Mouse (Mus musculus) mammary gland, adult 2 months (tissue): ENCODE measurements around the gene Olfr1281. TPM values are rescaled to one million over a fixed set of nuclear protein-coding genes. Genes with fewer than 3 reads are reported as not detected.

Experiments
- polyA plus RNA-seq: library from polyadenylated mRNA; depleted of rRNA; stranded (reverse); fragments of >200 nt; gene quantifications from 2 replicates; pipeline ENCODE4 v1.2.3, GENCODE M21; 2012; ENCODE audit warnings: low replicate concordance; rRNA removed

The Olfr1281 gene
- not detected in 2 replicates for polyA plus RNA-seq

DNA sequence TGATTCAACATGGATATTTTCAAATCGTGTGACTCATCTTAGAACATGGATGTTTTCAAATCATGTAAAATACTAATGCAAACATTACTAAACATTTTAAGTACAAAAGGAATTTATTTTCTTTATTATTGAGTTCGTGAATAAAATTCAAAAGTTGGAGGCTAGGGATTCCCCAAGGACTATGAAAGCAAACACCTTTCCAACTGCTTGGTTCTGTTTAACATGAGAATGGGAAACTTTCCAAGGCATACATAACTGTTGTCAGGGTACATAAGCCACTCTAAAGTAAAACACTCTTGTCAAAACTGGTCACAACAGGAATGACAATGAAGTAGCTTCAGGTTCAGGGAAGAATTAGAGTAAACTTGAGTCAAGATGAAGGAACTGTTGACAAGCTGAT lies at the start of gene Olfr1281:
Olfr1281 (plus strand) TSS at position 301 of the 400 bp plus-strand sequence.

DNA sequence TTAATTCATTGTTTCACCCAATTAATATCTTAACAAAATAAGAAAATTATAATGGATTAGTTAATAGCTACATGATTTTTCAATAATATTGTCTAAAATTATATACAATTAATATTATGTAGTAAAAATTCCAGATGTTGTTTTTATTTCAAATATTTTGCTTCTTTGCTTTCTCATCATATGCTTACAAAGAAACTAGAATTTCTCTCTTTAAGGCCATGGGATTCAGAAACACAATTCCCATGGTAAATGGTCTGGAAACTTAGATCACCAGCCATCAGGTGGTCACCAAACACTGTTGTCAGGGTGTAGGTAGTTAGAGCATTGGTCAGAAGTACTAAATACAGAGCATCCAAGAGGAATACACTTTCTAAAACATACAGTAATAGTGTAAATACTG lies 36.5 kb upstream of the Olfr1281 start, which contains the start of gene Olfr1278:
Olfr1278 (plus strand) TSS at position 301 of the 400 bp plus-strand sequence.

DNA sequence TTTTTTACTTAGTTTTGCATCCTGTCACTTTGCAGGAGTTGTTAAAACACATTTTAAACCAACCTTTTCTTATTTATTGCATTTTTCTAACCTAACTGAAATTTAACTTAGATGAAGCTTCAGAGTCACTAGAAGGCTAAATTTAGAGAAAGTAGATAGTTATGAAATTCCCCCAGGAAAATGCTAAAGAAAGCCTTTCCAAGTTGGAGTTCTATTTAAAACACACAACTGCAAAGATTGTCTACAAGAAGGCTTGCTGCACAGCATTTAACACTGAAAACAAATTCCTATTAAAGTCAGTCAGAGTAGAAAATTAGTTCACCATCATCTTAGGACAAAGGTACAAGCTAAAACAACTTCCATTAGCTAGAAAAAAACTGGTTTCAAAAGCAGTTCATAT lies 25.9 kb upstream of the Olfr1281 start, which contains the start of gene Olfr1279:
Olfr1279 (plus strand) TSS at position 262 of the 400 bp plus-strand sequence.

DNA sequence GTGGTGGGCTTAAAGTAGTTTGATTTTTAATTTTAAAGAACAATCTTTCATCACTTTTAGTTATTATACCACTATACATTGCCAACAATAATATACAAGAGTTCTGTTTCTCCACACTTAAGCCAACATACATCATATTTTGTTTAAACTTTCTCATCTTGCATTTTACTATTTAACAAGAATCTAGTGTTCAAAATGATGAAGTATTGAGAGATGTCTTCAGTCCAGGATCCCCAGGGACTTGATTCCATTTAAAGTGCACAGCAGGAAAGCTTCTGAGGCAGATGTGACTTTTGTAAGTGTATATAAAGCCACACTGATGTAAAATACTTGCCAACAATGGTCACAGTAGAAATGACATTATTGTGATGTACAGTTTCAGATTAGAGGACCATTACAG lies 12.6 kb upstream of the Olfr1281 start, which contains the start of gene Olfr1280:
Olfr1280 (plus strand) TSS at position 301 of the 400 bp plus-strand sequence.

DNA sequence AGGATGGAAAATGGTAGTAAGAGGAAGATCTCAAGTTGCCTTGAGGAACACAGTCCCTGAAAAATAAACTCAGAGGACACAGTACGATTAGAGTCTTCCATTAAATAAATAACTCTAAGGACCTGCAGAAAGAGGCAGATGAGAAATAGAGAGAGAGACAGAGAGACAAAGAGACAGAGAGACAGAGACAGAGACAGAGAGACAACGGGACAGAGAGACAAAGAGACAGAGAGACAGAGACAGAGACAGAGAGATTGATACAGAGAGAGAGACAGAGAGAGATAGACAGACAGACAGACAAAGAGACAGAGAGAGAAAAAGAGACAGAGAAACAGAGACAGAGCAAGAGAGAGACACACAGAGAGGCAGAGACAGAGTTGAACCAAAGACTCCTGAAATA lies 9.7 kb downstream of the Olfr1281 start, which contains the start of gene Olfr1282:
Olfr1282 (minus strand) TSS at position 101 of the 400 bp plus-strand sequence.

DNA sequence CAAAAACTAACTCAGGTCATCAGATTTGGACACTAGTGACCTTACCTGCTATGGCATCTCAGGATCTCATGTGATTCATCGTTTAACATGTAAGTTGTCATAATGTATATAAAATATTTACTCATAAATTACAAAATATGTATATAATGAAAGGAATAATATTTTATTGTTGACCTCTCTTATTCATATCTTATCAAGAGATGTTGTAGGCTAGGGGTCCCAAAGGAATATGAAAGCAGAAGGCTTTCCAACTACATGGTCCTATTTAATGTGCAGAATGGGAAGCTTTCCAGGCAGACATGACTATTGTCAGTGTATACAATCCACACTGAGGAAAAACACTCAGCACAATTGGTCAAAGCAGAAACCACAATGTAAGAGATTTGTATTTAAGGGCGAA lies 40.2 kb downstream of the Olfr1281 start, which contains the start of gene Olfr1283:
Olfr1283 (plus strand) TSS at position 301 of the 400 bp plus-strand sequence.

DNA sequence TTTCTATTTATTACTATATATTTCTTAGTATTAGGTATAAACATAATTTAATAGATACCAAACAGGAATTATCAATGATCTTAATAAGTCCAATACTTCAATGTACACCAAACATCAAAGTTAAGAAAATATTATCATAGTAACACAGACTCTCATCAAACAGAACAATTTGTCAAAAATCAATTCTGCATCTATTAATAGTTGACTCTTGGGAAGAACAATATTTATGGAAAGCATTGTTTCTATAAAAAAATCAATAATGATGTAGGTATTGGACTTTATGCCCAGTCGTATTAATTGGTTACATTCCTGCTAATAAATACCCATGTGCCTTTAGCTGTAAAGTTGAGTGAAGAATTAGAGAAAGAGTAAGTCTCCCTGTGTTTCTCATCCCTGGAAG lies 48.9 kb downstream of the Olfr1281 start, which contains the start of gene Olfr1284:
Olfr1284 (plus strand) TSS at position 301 of the 400 bp plus-strand sequence.

Other genes starting within 250 kb of the Olfr1281 start
- gene Gm13941, start 220.5 kb upstream of the Olfr1281 start, polyA plus RNA-seq: not detected in 2 replicates
- not detected in 2 replicates for gene Gm15130, start 173.6 kb upstream of the Olfr1281 start, polyA plus RNA-seq
- not detected in 2 replicates for gene 4930430A15Rik, start 96.9 kb upstream of the Olfr1281 start, polyA plus RNA-seq
- gene Olfr1275, start 91.2 kb upstream of the Olfr1281 start, polyA plus RNA-seq: not detected in 2 replicates
- not detected in 2 replicates for gene Olfr1276, start 72.0 kb upstream of the Olfr1281 start, polyA plus RNA-seq
- not detected in 2 replicates for gene Olfr1277, start 52.4 kb upstream of the Olfr1281 start, polyA plus RNA-seq
- not detected in 2 replicates for gene Olfr1278, start 36.4 kb upstream of the Olfr1281 start, polyA plus RNA-seq
- gene Olfr1279, start 25.9 kb upstream of the Olfr1281 start, polyA plus RNA-seq: not detected in 2 replicates
- not detected in 2 replicates for gene Olfr1280, start 12.5 kb upstream of the Olfr1281 start, polyA plus RNA-seq
- gene Olfr1282, start 9.6 kb downstream of the Olfr1281 start, polyA plus RNA-seq: not detected in 2 replicates
- gene Olfr1283, start 40.3 kb downstream of the Olfr1281 start, polyA plus RNA-seq: not detected in 2 replicates
- not detected in 2 replicates for gene Olfr1284, start 49.0 kb downstream of the Olfr1281 start, polyA plus RNA-seq
- gene Olfr1286, start 96.6 kb downstream of the Olfr1281 start, polyA plus RNA-seq: not detected in 2 replicates
- not detected in 2 replicates for gene Olfr1287, start 122.6 kb downstream of the Olfr1281 start, polyA plus RNA-seq
- gene Olfr1288, start 147.6 kb downstream of the Olfr1281 start, polyA plus RNA-seq: not detected in 2 replicates
- not detected in 2 replicates for gene Olfr1289, start 154.3 kb downstream of the Olfr1281 start, polyA plus RNA-seq
- gene Olfr1290, start 167.3 kb downstream of the Olfr1281 start, polyA plus RNA-seq: not detected in 2 replicates
- gene Olfr1291-ps1, start 170.7 kb downstream of the Olfr1281 start, polyA plus RNA-seq: not detected in 2 replicates
- gene Olfr1293-ps, start 198.7 kb downstream of the Olfr1281 start, polyA plus RNA-seq: not detected in 2 replicates
- not detected in 2 replicates for gene Olfr1294, start 213.8 kb downstream of the Olfr1281 start, polyA plus RNA-seq
- not detected in 2 replicates for gene Olfr1295, start 243.2 kb downstream of the Olfr1281 start, polyA plus RNA-seq